Mouse (Mus musculus) neural tube, embryonic 11.5 days (tissue): ENCODE measurements at regions not wholly inside any gene's neighbourhood (a gene's known extent, or its start where the extent isn't known, plus 50 kb on each side); places are given as distances from the start of the nearest gene placed in this dataset.

Experiments
- ATAC-seq: fragments of 200-750 bp; cut with Nextera tagmentation; 2 replicates; pipeline ENCODE4 v1.8.0; 2017; ENCODE audit warnings: moderate number of reproducible peaks, mild to moderate bottlenecking, moderate TSS enrichment, moderate library complexity; ENCODE audit not compliant: insufficient read depth, low FRiP score, low TSS enrichment
- DNase-seq: peaks from one replicate; pipeline ENCODE4 v3.0.0-alpha.2; 2015; ENCODE audit warnings: low spot score
- H3K27ac ChIP-seq: fragments of 300-500 bp; sonication (generic); 2 replicates; pipeline ENCODE4 v1.5.1; 2014; ENCODE audit warnings: low read depth, mild to moderate bottlenecking, low read length
- H3K27me3 ChIP-seq: fragments of 300-500 bp; sonication (generic); 2 replicates; pipeline ENCODE4 v1.6.1; 2014; ENCODE audit warnings: mild to moderate bottlenecking, low read length, mixed read lengths; ENCODE audit not compliant: control insufficient read depth, insufficient read depth
- H3K36me3 ChIP-seq: fragments of 300-500 bp; sonication (generic); 2 replicates; pipeline ENCODE4 v1.6.1; 2014; ENCODE audit warnings: mild to moderate bottlenecking, low read length, moderate library complexity, mixed read lengths; ENCODE audit not compliant: control insufficient read depth, insufficient read depth
- H3K4me1 ChIP-seq: fragments of 300-500 bp; sonication (generic); 2 replicates; pipeline ENCODE4 v1.6.1; 2014; ENCODE audit warnings: low read length, mixed read lengths; ENCODE audit not compliant: control insufficient read depth, insufficient read depth
- H3K4me2 ChIP-seq: fragments of 300-500 bp; sonication (generic); 2 replicates; pipeline ENCODE4 v1.6.1; 2014; ENCODE audit warnings: low read depth, mild to moderate bottlenecking, moderate library complexity
- H3K4me3 ChIP-seq: fragments of 300-500 bp; sonication (generic); 2 replicates; pipeline ENCODE4 v1.5.1; 2014; ENCODE audit warnings: low read depth, low read length
- H3K9ac ChIP-seq: fragments of 300-500 bp; sonication (generic); 2 replicates; pipeline ENCODE4 v1.6.1; 2014; ENCODE audit warnings: mild to moderate bottlenecking, low read length
- H3K9me3 ChIP-seq: fragments of 300-500 bp; sonication (generic); 2 replicates; pipeline ENCODE4 v1.6.1; 2016; ENCODE audit warnings: low read length; ENCODE audit not compliant: control insufficient read depth
- WGBS: fragments of 180-500 bp; shearing (Covaris S2); extraction: QIAGEN DNeasy Blood & Tissue Kit; methylation state at CpG from one replicate; pipeline ENCODE4 v1.1.7; 2014; 5-methylcytosine and 5-hydroxymethylcytosine counted together

GRCm38 (mm10) chr2:174933013-174933353 lies 77.1 kb upstream of the Gm14444 start:
- Histone ChIP-seq H3K4me1 (no peaks in the 10 kb centered on the region), H3K36me3 (no peaks in the 10 kb centered on the region), H3K4me3 (no peak overlapping the region), H3K27ac (no peak overlapping the region), H3K9ac (no peak overlapping the region), H3K4me2 (no peak overlapping the region), H3K9me3 (no peaks in the 10 kb centered on the region), H3K27me3 (no peaks in the 10 kb centered on the region)
- no peak for DNase-seq
- 18% methylated on average over 6 of the region's 6 CpGs for WGBS
- ATAC-seq, result peak; percentile 56

DNA sequence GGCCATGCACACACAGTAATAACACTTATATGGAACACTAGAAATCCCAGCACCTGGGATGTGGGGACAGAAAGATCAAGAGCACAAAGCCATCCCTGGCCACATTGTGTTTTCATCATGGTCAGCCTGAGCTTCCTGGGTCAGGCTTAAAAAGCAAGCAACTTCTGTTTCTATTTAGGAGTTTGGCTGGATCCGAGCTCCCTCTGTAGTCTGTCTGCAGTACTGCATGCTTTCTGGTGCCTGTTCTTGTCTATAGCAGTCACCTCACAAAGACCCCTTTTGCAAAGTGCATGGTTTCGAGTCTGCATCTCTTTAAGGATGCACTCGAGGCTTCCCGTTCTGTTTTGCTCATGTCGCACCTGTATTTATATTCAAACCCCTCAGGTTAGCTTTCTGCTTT lies 73.4 kb upstream of the Gm14444 start:
- Histone ChIP-seq H3K4me3 (no peak overlapping the region), H3K4me1 (no peaks in the 10 kb centered on the region), H3K9me3 (no peaks in the 10 kb centered on the region), H3K27ac (no peak overlapping the region), H3K4me2 (no peak overlapping the region), H3K27me3 (no peaks in the 10 kb centered on the region), H3K36me3 (no peaks in the 10 kb centered on the region), H3K9ac (no peak overlapping the region)
- 42% methylated on average over 5 of the region's 5 CpGs for WGBS
- DNase-seq (peak; percentile 66), ATAC-seq (no peak)

- Histone ChIP-seq H3K4me2 (no peak overlapping the region), H3K36me3 (no peaks in the 10 kb centered on the region), H3K9ac (no peak overlapping the region), H3K4me1 (no peaks in the 10 kb centered on the region), H3K27ac (no peak overlapping the region), H3K9me3 (no peaks in the 10 kb centered on the region), H3K27me3 (no peaks in the 10 kb centered on the region), H3K4me3 (no peak overlapping the region)
- 86% methylated on average over 4 of the region's 4 CpGs for WGBS
- no peak for DNase-seq
- ATAC-seq, result no peak
Measured at GRCm38 (mm10) chr2:174937930-174938329, 72.1 kb upstream of the Gm14444 start.

DNA sequence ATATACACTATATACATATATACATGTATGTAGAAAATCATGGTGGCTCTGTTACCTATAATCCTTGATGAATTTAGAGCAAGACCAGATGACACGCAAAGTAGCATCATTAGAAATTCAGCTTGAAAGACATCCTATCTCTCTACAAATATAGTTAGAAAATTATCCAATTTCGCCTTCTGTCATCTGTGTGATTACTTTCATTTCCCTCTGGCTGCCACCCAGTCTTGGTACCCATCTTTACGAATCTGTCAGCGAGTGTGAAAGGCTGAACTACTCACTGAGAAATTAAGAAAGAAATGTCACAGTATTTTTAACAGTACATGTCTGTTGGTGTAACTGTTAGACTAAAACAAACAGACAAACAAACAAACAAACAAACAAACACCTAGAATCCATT lies 67.8 kb upstream of the Gm14444 start:
- H3K4me3 ChIP-seq, result no peak overlapping the region
- DNase-seq (no peak), ATAC-seq (no peak)
- WGBS, result 87% methylated on average over 4 of the region's 4 CpGs
- H3K4me2 ChIP-seq, result no peak overlapping the region
- H3K4me1 ChIP-seq, result no peaks in the 10 kb centered on the region
- no peaks in the 10 kb centered on the region for H3K36me3 ChIP-seq
- no peak overlapping the region for H3K9ac ChIP-seq
- no peak overlapping the region for H3K27ac ChIP-seq
- H3K9me3 ChIP-seq, result no peaks in the 10 kb centered on the region
- H3K27me3 ChIP-seq, result no peaks in the 10 kb centered on the region

GRCm38 (mm10) chr2:174948106-174948505 lies 61.9 kb upstream of the Gm14444 start:
- WGBS, result 95% methylated on average over 8 of the region's 8 CpGs
- H3K9me3 ChIP-seq, result no peaks in the 10 kb centered on the region
- no peak overlapping the region for H3K9ac ChIP-seq
- DNase-seq, result no peak
- H3K4me2 ChIP-seq, result no peak overlapping the region
- H3K4me1 ChIP-seq, result no peaks in the 10 kb centered on the region
- H3K27ac ChIP-seq, result no peak overlapping the region
- no peak overlapping the region for H3K4me3 ChIP-seq
- no peaks in the 10 kb centered on the region for H3K27me3 ChIP-seq
- ATAC-seq, result no peak
- no peaks in the 10 kb centered on the region for H3K36me3 ChIP-seq
